Mouse (Mus musculus): ENCODE measurements around the gene Fstl3. TPM values are rescaled to one million over a fixed set of nuclear protein-coding genes. Genes with fewer than 3 reads are reported as not detected.
A peak's percentile ranks its signal among the peaks of the same experiment; 100 is the strongest.

Fstl3 gene
- polyA plus RNA-seq, 1 experiment from 2014 or later: 0.60 TPM

DNA sequence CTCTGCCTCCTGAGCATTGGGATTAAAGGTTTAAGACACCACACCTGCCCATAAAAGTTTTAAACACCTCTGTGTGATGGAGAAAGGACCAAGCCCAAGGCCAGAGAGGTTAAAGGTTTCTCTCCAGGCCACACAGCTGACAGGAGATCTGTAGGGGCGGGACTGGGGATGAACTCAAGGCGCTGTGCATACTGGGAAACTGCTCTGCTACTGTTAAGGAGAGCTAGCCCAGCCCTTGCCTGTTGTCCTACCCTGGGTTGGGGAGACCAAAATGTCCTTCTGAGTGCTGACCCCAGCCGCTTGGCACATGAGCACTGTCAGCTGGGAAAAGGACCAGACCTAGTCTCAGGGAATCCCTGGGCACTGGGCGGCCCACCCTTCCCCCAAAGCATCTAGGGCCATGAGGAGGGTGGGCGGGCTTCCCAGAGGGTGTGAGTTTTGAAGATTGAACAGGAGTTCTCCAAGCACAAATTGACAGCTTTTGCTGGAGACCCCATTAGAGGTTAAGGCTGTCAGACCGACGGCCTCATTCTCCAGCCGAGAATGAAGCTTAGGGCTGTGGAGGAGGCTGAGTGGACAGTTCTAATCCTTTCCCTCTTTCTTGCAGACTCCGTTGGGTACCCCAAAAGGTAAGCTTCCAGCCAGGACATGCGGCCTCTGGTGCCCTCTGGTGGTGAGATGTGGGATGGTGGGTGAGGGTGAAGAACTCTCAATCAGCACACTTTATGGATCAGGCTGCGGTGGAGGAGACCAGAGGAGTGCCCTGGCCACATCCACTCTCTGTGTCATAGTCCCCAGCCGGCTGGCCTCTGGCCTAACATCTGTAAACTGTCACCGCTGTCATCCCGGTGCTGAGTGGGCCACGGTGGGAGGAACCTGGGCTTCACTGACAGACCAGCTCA lies 34.9 kb downstream of the Fstl3 start:
- 0 out of 2 replicates have a peak overlapping the region, but pooled peaks have one; percentile 20 for H3K27ac ChIP-seq (ENCODE audit: low read depth, low read length)

DNA sequence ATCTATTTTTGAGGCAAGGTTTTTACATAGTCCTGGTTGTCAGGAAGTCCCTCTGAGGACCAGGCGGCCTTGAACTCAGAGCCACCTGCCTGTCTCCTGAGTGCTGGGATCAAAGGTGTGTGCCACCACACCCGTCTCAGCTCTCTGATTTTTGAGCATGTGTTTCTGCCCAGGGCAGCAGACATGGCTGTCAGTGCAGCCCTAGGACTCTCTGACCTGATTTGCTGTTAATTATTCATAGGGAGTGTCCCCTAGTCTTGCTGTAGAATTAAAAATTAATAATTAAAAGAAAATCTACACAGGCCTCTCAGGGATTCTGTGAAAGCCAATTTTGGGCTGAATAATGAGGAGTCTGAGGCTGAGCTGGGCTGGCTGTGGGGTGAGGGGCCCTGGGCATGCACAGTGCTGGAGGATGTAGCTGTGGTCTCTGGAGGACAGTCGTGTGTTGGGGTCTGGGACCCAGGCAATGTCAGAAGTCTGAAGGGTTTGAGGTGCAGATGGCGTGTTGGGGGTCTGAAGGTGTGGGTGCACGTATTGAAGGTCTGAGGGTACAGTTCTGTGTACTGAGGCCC lies 37.3 kb downstream of the Fstl3 start:
- no peak overlapping the region for H3K9ac ChIP-seq (ENCODE audit: low read length)
- H3K9me3 ChIP-seq (ENCODE audit: control insufficient read depth, low read length): no peaks in the 10 kb centered on the region
- H3K36me3 ChIP-seq (ENCODE audit: control insufficient read depth, insufficient read depth, low read length): peaks cover 18% of the 10 kb centered on the region
- no peaks in the 10 kb centered on the region for H3K27me3 ChIP-seq (ENCODE audit: control insufficient read depth, insufficient read depth, low read length)
- ATAC-seq (ENCODE audit: low FRiP score) (no peak), DNase-seq (ENCODE audit: low spot score, missing footprints) (no peak)
- WGBS: 83% methylated on average over 5 of the region's 5 CpGs
- no peak overlapping the region for H3K27ac ChIP-seq (ENCODE audit: low read depth, low read length)
- no peaks in the 10 kb centered on the region for H3K4me1 ChIP-seq (ENCODE audit: control insufficient read depth, insufficient read depth, low read length)
- no peak overlapping the region for H3K4me2 ChIP-seq
- H3K4me3 ChIP-seq (ENCODE audit: low read depth, low read length): no peak overlapping the region

More for the DNA sequence above, 34.9 kb downstream of the Fstl3 start:
- Histone ChIP-seq H3K36me3 (ENCODE audit: control insufficient read depth, insufficient read depth, low read length) (peaks cover 16% of the 10 kb centered on the region), H3K9me3 (ENCODE audit: control insufficient read depth, low read length) (no peaks in the 10 kb centered on the region), H3K27me3 (ENCODE audit: control insufficient read depth, insufficient read depth, low read length) (no peaks in the 10 kb centered on the region), H3K4me2 (no peak overlapping the region), H3K9ac (ENCODE audit: low read length) (no peak overlapping the region), H3K4me1 (ENCODE audit: control insufficient read depth, insufficient read depth, low read length) (no peaks in the 10 kb centered on the region), H3K4me3 (ENCODE audit: low read depth, low read length) (no peak overlapping the region)
- WGBS: 26% methylated on average over 15 of the region's 15 CpGs
- DNase-seq (ENCODE audit: low spot score, missing footprints) (peak; percentile 99), ATAC-seq (ENCODE audit: low FRiP score) (peak; percentile 64)

DNA sequence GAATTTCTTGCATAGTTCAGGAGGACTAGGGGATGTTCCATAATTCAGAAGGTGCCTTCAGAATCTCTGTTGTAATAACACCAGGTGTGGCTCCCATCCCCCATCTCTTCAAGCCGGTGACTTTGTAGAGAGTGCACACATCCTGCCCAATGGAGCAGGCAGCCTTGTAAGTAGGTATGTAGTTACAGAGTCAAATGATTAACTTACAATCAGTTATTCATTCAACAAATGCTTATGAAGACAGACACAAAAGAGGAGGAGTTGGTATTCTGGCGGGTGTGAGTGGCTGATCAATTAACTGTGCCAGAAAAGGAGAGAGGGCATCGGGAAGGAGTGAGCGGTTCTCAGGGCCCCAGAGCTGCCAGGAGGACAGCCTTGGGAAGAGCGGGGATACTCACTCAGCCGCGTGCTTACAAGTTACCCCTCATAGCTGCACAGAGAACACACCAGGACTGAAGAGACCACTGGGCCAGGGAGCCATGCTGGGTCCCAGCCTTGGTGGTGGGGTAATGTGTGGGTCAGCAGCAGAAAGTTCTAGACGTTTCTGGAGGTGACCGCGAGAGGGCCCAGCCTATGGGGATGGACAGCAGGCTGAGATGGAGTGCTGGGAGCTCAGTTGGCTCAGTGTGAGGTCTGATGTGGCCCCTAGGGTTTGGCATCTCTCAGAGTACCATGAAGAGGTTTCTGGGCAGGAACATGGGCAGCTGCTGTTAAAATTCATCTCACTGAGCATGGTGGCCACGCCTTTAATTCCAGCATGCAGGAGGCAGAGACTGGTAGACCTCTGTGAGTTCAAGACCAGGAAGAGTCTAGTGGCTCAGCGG lies 38.8 kb downstream of the Fstl3 start:
- Histone ChIP-seq H3K4me1 (ENCODE audit: control insufficient read depth, insufficient read depth, low read length) (no peaks in the 10 kb centered on the region), H3K36me3 (ENCODE audit: control insufficient read depth, insufficient read depth, low read length) (peaks cover 18% of the 10 kb centered on the region), H3K4me3 (ENCODE audit: low read depth, low read length) (no peak overlapping the region), H3K27ac (ENCODE audit: low read depth, low read length) (no peak overlapping the region), H3K27me3 (ENCODE audit: control insufficient read depth, insufficient read depth, low read length) (no peaks in the 10 kb centered on the region), H3K9ac (ENCODE audit: low read length) (no peak overlapping the region), H3K9me3 (ENCODE audit: control insufficient read depth, low read length) (no peaks in the 10 kb centered on the region), H3K4me2 (no peak overlapping the region)
- 87% methylated on average over 12 of the region's 12 CpGs for WGBS
- DNase-seq (ENCODE audit: low spot score, missing footprints) (no peak), ATAC-seq (ENCODE audit: low FRiP score) (no peak)

DNA sequence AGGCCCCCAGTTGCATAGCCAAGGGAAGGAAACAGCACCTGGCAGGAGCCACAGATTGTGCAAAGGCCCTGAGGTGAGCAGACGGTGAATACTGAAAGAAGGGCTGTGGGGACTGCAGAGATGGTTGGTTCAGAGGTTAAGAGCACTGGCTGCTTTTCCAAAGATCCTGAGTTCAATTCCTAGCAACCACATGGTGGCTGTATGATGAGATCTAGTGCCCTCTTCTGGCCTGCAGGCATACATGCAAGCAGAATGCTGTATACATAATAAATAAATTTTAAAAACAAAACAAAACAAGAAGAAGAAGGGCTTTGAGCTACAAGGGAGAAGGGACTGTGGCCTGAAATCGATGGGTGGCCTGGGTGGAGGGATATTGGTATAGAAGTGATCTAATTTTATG lies 40.0 kb downstream of the Fstl3 start:
- no peak for ATAC-seq (ENCODE audit: low FRiP score)
- peaks cover 15% of the 10 kb centered on the region for H3K36me3 ChIP-seq (ENCODE audit: control insufficient read depth, insufficient read depth, low read length)

DNA sequence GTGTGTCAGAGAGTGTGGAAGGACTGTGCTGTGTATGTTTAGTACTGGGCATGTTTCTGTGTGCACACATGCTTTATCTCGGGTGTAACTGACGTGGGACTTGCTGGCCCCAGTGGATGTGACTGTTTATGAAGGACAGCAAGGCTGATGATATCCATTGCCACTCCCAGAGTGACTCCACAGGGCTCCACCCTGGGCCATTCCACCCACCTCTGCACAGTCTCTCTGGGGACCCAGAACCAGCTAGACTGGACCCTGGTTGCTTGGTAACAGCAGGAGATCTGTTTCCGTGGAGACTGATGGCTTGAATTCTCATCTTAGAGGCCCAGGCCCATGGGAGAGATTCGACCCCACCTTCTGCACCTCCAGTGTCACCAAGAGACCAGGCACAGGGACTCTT lies 41.2 kb downstream of the Fstl3 start:
- no peak for DNase-seq (ENCODE audit: low spot score, missing footprints)
- Histone ChIP-seq H3K4me1 (ENCODE audit: control insufficient read depth, insufficient read depth, low read length) (no peaks in the 10 kb centered on the region), H3K4me2 (no peak overlapping the region), H3K9me3 (ENCODE audit: control insufficient read depth, low read length) (no peaks in the 10 kb centered on the region), H3K27me3 (ENCODE audit: control insufficient read depth, insufficient read depth, low read length) (no peaks in the 10 kb centered on the region), H3K9ac (ENCODE audit: low read length) (no peak overlapping the region), H3K36me3 (ENCODE audit: control insufficient read depth, insufficient read depth, low read length) (peaks cover 15% of the 10 kb centered on the region), H3K27ac (ENCODE audit: low read depth, low read length) (no peak overlapping the region), H3K4me3 (ENCODE audit: low read depth, low read length) (no peak overlapping the region)
- 62% methylated on average over 4 of the region's 4 CpGs for WGBS
- no peak for ATAC-seq (ENCODE audit: low FRiP score)

More for the DNA sequence above, 40.0 kb downstream of the Fstl3 start:
- Histone ChIP-seq H3K4me3 (ENCODE audit: low read depth, low read length) (no peak overlapping the region), H3K27ac (ENCODE audit: low read depth, low read length) (no peak overlapping the region), H3K9me3 (ENCODE audit: control insufficient read depth, low read length) (no peaks in the 10 kb centered on the region), H3K27me3 (ENCODE audit: control insufficient read depth, insufficient read depth, low read length) (no peaks in the 10 kb centered on the region), H3K4me2 (no peak overlapping the region), H3K9ac (ENCODE audit: low read length) (no peak overlapping the region), H3K4me1 (ENCODE audit: control insufficient read depth, insufficient read depth, low read length) (no peaks in the 10 kb centered on the region)
- WGBS: 78% methylated on average over 2 of the region's 2 CpGs
- no peak for DNase-seq (ENCODE audit: low spot score, missing footprints)

DNA sequence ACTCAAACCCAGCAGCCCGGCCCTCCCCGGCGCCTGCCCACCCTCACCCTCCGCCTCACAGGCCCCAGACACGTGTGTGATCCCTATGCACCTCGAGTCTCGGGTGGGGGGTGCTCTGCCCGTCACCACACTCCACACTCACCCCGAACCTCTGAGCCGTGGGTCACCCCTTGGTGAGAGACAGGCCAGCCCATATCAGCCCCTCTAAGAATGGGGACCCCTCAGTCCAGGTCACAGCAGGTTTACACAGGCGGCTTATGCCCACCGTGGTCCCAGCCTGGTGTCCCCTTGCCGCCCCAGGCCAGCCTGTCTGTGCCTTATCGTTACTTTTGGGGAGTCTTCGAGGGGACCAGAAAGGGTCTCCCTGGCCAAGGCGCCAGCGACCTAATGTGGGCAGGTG lies 42.5 kb downstream of the Fstl3 start:
- WGBS: 92% methylated on average over 17 of the region's 17 CpGs
- no peak for DNase-seq (ENCODE audit: low spot score, missing footprints)
- no peak overlapping the region for H3K9ac ChIP-seq (ENCODE audit: low read length)
- ATAC-seq (ENCODE audit: low FRiP score): no peak
- no peaks in the 10 kb centered on the region for H3K4me1 ChIP-seq (ENCODE audit: control insufficient read depth, insufficient read depth, low read length)
- peaks cover 13% of the 10 kb centered on the region for H3K36me3 ChIP-seq (ENCODE audit: control insufficient read depth, insufficient read depth, low read length)
- H3K9me3 ChIP-seq (ENCODE audit: control insufficient read depth, low read length): no peaks in the 10 kb centered on the region
- H3K4me3 ChIP-seq (ENCODE audit: low read depth, low read length): no peak overlapping the region
- no peak overlapping the region for H3K27ac ChIP-seq (ENCODE audit: low read depth, low read length)
- H3K27me3 ChIP-seq (ENCODE audit: control insufficient read depth, insufficient read depth, low read length): no peaks in the 10 kb centered on the region
- no peak overlapping the region for H3K4me2 ChIP-seq

DNA sequence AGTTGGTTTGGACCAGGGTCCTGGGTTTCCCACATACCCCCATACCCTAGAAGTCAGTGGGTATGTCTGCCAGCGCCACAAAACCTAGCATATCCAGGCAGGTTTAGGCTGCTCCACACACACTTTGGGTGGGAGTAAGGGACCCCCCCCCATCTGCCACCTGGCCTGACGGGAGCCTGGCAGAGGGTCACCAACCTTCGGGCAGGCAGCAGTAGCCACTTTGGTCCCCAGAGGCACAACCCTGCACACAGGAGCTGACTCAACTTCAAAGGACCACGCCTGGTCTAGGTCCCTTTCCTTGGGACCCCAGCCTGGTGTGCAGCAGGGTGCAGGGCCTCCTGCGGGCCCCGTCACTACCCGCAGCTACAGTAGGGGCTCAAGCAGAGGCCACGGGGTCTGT lies 43.2 kb downstream of the Fstl3 start:
- ATAC-seq (ENCODE audit: low FRiP score): no peak

DNA sequence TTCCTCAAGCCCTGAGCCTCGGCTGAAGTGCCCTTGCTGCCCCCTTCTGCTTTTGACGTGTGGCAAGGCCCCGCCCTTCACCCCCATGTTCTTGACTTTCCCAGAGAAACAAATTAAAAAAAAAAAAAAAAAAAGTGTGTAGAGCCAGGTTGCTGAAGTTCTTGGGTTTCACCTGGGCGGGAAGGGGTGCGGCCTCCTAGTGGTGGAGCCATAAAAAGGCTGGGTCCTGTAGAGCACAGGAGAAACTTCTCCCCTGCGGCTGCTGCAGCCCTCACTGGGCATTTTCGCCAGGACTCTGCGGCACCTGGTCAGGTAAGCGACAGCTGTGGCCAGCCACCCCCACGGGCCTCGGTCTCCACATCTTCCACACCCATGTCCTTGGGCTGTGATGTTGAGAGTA lies 43.7 kb downstream of the Fstl3 start, which contains the start of gene Misp:
Gene Misp (plus strand): TSS at position 208 of the 400 bp plus-strand sequence.
- Histone ChIP-seq H3K4me2 (no peak within 1 kb of the TSS), H3K27me3 (ENCODE audit: control insufficient read depth, insufficient read depth, low read length) (no peaks in the 10 kb centered on the region), H3K27ac (ENCODE audit: low read depth, low read length) (no peak within 1 kb of the TSS), H3K9me3 (ENCODE audit: control insufficient read depth, low read length) (no peaks in the 10 kb centered on the region), H3K4me1 (ENCODE audit: control insufficient read depth, insufficient read depth, low read length) (no peaks in the 10 kb centered on the region), H3K36me3 (ENCODE audit: control insufficient read depth, insufficient read depth, low read length) (peaks cover 10% of the 10 kb centered on the region), H3K4me3 (ENCODE audit: low read depth, low read length) (no peak within 1 kb of the TSS), H3K9ac (ENCODE audit: low read length) (no peak within 1 kb of the TSS)
- WGBS: 75% methylated on average over 11 of the region's 11 CpGs
- DNase-seq (ENCODE audit: low spot score, missing footprints) (no peak), ATAC-seq (ENCODE audit: low FRiP score) (no peak)

More for the DNA sequence above, 43.2 kb downstream of the Fstl3 start:
- 93% methylated on average over 8 of the region's 8 CpGs for WGBS
- no peak overlapping the region for H3K4me2 ChIP-seq
- H3K9ac ChIP-seq (ENCODE audit: low read length): no peak overlapping the region
- H3K27ac ChIP-seq (ENCODE audit: low read depth, low read length): no peak overlapping the region
- peaks cover 10% of the 10 kb centered on the region for H3K36me3 ChIP-seq (ENCODE audit: control insufficient read depth, insufficient read depth, low read length)
- H3K4me3 ChIP-seq (ENCODE audit: low read depth, low read length): no peak overlapping the region
- H3K9me3 ChIP-seq (ENCODE audit: control insufficient read depth, low read length): no peaks in the 10 kb centered on the region
- no peaks in the 10 kb centered on the region for H3K27me3 ChIP-seq (ENCODE audit: control insufficient read depth, insufficient read depth, low read length)
- H3K4me1 ChIP-seq (ENCODE audit: control insufficient read depth, insufficient read depth, low read length): no peaks in the 10 kb centered on the region
- DNase-seq (ENCODE audit: low spot score, missing footprints): no peak
